Mouse (Mus musculus): ENCODE data around the gene Gm10772. TPM values are rescaled to one million over a fixed set of nuclear protein-coding genes. Genes with fewer than 3 reads are reported as not detected.

Gm10772 gene
- polyA plus RNA-seq (2021; fragmentation: Nextera tagmentation): not detected in 2 replicates
- long read RNA-seq, experiment 1: 0 reads
- long read RNA-seq, experiment 2: 0 reads

DNA sequence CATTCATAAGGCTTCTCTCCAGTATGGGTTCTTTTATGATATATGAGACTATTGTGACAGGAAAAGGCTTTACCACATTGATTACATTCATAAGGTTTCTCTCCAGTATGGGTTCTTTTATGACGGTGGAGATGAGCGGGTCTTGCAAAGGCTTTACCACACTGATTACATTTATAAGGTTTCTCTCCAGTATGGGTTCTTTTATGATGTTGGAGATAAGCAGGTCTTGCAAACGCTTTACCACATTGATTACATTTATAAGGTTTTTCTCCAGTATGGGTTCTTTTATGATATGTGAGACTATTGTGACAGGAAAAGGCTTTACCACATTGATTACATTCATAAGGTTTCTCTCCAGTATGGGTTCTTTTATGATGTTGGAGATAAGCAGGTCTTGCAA lies at the start of gene Gm10772:
Gm10772 (minus strand) TSS at position 101 of the 400 bp plus-strand sequence.

Other genes starting within 250 kb of the Gm10772 start
- gene Gm10324, start 108.0 kb downstream of the Gm10772 start, polyA plus RNA-seq (2021; fragmentation: Nextera tagmentation): not detected in 2 replicates
- gene 2410141K09Rik, start 213.5 kb upstream of the Gm10772 start, polyA plus RNA-seq (2021; fragmentation: Nextera tagmentation): not detected in 2 replicates

Data from left cerebral cortex, adult 6 months (tissue).